Mouse (Mus musculus) neural tube, embryonic 13.5 days (tissue): ENCODE results near the gene Rtn4r. TPM values are rescaled to one million over a fixed set of nuclear protein-coding genes. Genes with fewer than 3 reads are reported as not detected.

ENCODE experiments used
- ATAC-seq: fragments of 200-750 bp; cut with Nextera tagmentation; 2 replicates; pipeline ENCODE4 v1.8.0; 2017; ENCODE audit warnings: low read depth, mild to moderate bottlenecking, moderate TSS enrichment, moderate library complexity
- H3K27ac ChIP-seq: fragments of 300-500 bp; sonication (generic); replicated peaks from 2 replicates; pipeline ENCODE4 v1.5.1; 2015; ENCODE audit warnings: moderate library complexity, mild to moderate bottlenecking, inconsistent platforms
- H3K27me3 ChIP-seq: fragments of 300-500 bp; sonication (generic); 2 replicates; pipeline ENCODE4 v1.6.1; 2015; ENCODE audit warnings: mild to moderate bottlenecking, inconsistent platforms
- H3K36me3 ChIP-seq: fragments of 300-500 bp; sonication (generic); 2 replicates; pipeline ENCODE4 v1.6.1; 2015; ENCODE audit warnings: mild to moderate bottlenecking, inconsistent platforms
- H3K4me1 ChIP-seq: fragments of 300-500 bp; sonication (generic); replicated peaks from 2 replicates; pipeline ENCODE4 v1.6.1; 2015; ENCODE audit warnings: inconsistent platforms
- H3K4me2 ChIP-seq: fragments of 300-500 bp; sonication (generic); 2 replicates; pipeline ENCODE4 v1.6.1; 2015; ENCODE audit warnings: inconsistent platforms, mild to moderate bottlenecking, moderate library complexity
- H3K4me3 ChIP-seq: fragments of 300-500 bp; sonication (generic); 2 replicates; pipeline ENCODE4 v1.5.1; 2015; ENCODE audit warnings: mild to moderate bottlenecking, inconsistent platforms
- H3K9ac ChIP-seq: fragments of 300-500 bp; sonication (generic); 2 replicates; pipeline ENCODE4 v1.6.1; 2015; ENCODE audit warnings: moderate library complexity, mild to moderate bottlenecking, inconsistent platforms
- H3K9me3 ChIP-seq: fragments of 300-500 bp; sonication (generic); 2 replicates; pipeline ENCODE4 v1.6.1; 2016; ENCODE audit warnings: inconsistent platforms
- WGBS: fragments of 180-500 bp; shearing (Covaris S2); methylation state at CpG from one replicate; pipeline ENCODE4 v1.1.7; 2015; 5-methylcytosine and 5-hydroxymethylcytosine counted together
- polyA plus RNA-seq: library from polyadenylated mRNA; unstranded; fragments of >200 nt; fragmentation: Nextera tagmentation; extraction: Ambion mirVana; gene quantifications from 2 replicates; pipeline ENCODE4 v1.2.1, GENCODE M21; 2015

Gene Rtn4r
- polyA plus RNA-seq: 19.6 and 23.9 TPM in 2 replicates

- H3K9ac ChIP-seq: peak within 1 kb of the TSS; percentile 94
- ATAC-seq: peak; percentile 85
- peak within 1 kb of the TSS; percentile 81 for H3K4me2 ChIP-seq
- no peaks in the 10 kb centered on the region for H3K9me3 ChIP-seq
- WGBS: 1% methylated on average over 82 of the region's 96 CpGs
- peaks cover 42% of the 10 kb centered on the region for H3K4me1 ChIP-seq
- H3K36me3 ChIP-seq: no peaks in the 10 kb centered on the region
- H3K4me3 ChIP-seq: peak within 1 kb of the TSS; percentile 77
- H3K27ac ChIP-seq: peak within 1 kb of the TSS; percentile 89
- H3K27me3 ChIP-seq: peaks cover 36% of the 10 kb centered on the region
These were observed at the start of gene Rtn4r for GRCm38 (mm10) chr16:18127241-18127861. Gene Rtn4r, plus strand, starts transcription at chr16:18127642.

GRCm38 (mm10) chr16:18078314-18079015 lies 49.0 kb upstream of the Rtn4r start:
- Histone ChIP-seq H3K36me3 (no peaks in the 10 kb centered on the region; the same call in 1 of the 2 replicates), H3K27me3 (no peaks in the 10 kb centered on the region), H3K9me3 (no peaks in the 10 kb centered on the region), H3K4me2 (no peak overlapping the region), H3K27ac (no peak overlapping the region), H3K4me1 (no peaks in the 10 kb centered on the region), H3K4me3 (no peak overlapping the region), H3K9ac (no peak overlapping the region)
- ATAC-seq: no peak
- 83% methylated on average over 5 of the region's 5 CpGs for WGBS

- ATAC-seq: no peak
- WGBS: 93% methylated on average over 2 of the region's 2 CpGs
These were observed 48.1 kb upstream of the Rtn4r start for GRCm38 (mm10) chr16:18079300-18079699.

GRCm38 (mm10) chr16:18080171-18080570 lies 47.3 kb upstream of the Rtn4r start:
- H3K4me1 ChIP-seq: no peaks in the 10 kb centered on the region
- no peak for ATAC-seq
- no peaks in the 10 kb centered on the region for H3K9me3 ChIP-seq
- H3K36me3 ChIP-seq: no peaks in the 10 kb centered on the region
- H3K27ac ChIP-seq: no peak overlapping the region
- no peak overlapping the region for H3K9ac ChIP-seq
- 88% methylated on average over 7 of the region's 7 CpGs for WGBS
- H3K4me3 ChIP-seq: no peak overlapping the region
- H3K27me3 ChIP-seq: no peaks in the 10 kb centered on the region
- no peak overlapping the region for H3K4me2 ChIP-seq

More at GRCm38 (mm10) chr16:18079300-18079699, 48.1 kb upstream of the Rtn4r start:
- no peak overlapping the region for H3K9ac ChIP-seq
- H3K9me3 ChIP-seq: no peaks in the 10 kb centered on the region
- no peak overlapping the region for H3K4me2 ChIP-seq
- no peak overlapping the region for H3K27ac ChIP-seq
- no peaks in the 10 kb centered on the region for H3K4me1 ChIP-seq
- no peak overlapping the region for H3K4me3 ChIP-seq
- H3K27me3 ChIP-seq: no peaks in the 10 kb centered on the region
- H3K36me3 ChIP-seq: no peaks in the 10 kb centered on the region

- H3K27ac ChIP-seq: no peak overlapping the region
- H3K27me3 ChIP-seq: no peaks in the 10 kb centered on the region
- no peaks in the 10 kb centered on the region for H3K4me1 ChIP-seq
- H3K36me3 ChIP-seq: no peaks in the 10 kb centered on the region
- no peak overlapping the region for H3K4me2 ChIP-seq
- ATAC-seq: no peak
- 81% methylated on average over 10 of the region's 10 CpGs for WGBS
- H3K9me3 ChIP-seq: no peaks in the 10 kb centered on the region
- no peak overlapping the region for H3K9ac ChIP-seq
- no peak overlapping the region for H3K4me3 ChIP-seq
These were observed 46.2 kb upstream of the Rtn4r start for GRCm38 (mm10) chr16:18081149-18081827.

GRCm38 (mm10) chr16:18082291-18082690 lies 45.2 kb upstream of the Rtn4r start:
- Histone ChIP-seq H3K27ac (no peak overlapping the region), H3K27me3 (peaks cover 3% of the 10 kb centered on the region), H3K4me1 (no peaks in the 10 kb centered on the region), H3K9ac (no peak overlapping the region), H3K9me3 (no peaks in the 10 kb centered on the region), H3K4me2 (no peak overlapping the region), H3K4me3 (no peak overlapping the region), H3K36me3 (no peaks in the 10 kb centered on the region)
- WGBS: 90% methylated on average over 1 of the region's 1 CpGs
- ATAC-seq: no peak

GRCm38 (mm10) chr16:18083231-18083951 lies 44.1 kb upstream of the Rtn4r start:
- no peak for ATAC-seq
- WGBS: 84% methylated on average over 18 of the region's 18 CpGs

GRCm38 (mm10) chr16:18084262-18084661 lies 43.2 kb upstream of the Rtn4r start:
- Histone ChIP-seq H3K9me3 (no peaks in the 10 kb centered on the region), H3K9ac (no peak overlapping the region), H3K4me2 (no peak overlapping the region), H3K27me3 (peaks cover 15% of the 10 kb centered on the region), H3K27ac (no peak overlapping the region), H3K4me1 (peaks cover 10% of the 10 kb centered on the region), H3K4me3 (no peak overlapping the region), H3K36me3 (no peaks in the 10 kb centered on the region)
- no peak for ATAC-seq
- WGBS: 91% methylated on average over 7 of the region's 7 CpGs

More at GRCm38 (mm10) chr16:18083231-18083951, 44.1 kb upstream of the Rtn4r start:
- Histone ChIP-seq H3K9ac (no peak overlapping the region), H3K4me3 (no peak overlapping the region), H3K27ac (no peak overlapping the region), H3K9me3 (no peaks in the 10 kb centered on the region), H3K36me3 (no peaks in the 10 kb centered on the region), H3K4me2 (no peak overlapping the region), H3K27me3 (peaks cover 14% of the 10 kb centered on the region), H3K4me1 (peaks cover 4% of the 10 kb centered on the region)

GRCm38 (mm10) chr16:18087101-18087500 lies 40.3 kb upstream of the Rtn4r start:
- ATAC-seq: no peak
- Histone ChIP-seq H3K27ac (no peak overlapping the region), H3K9ac (no peak overlapping the region), H3K27me3 (peaks cover 15% of the 10 kb centered on the region), H3K4me1 (peaks cover 15% of the 10 kb centered on the region), H3K4me3 (no peak overlapping the region), H3K4me2 (no peak overlapping the region), H3K9me3 (no peaks in the 10 kb centered on the region), H3K36me3 (no peaks in the 10 kb centered on the region)
- 88% methylated on average over 5 of the region's 5 CpGs for WGBS

GRCm38 (mm10) chr16:18096348-18096747 lies 31.1 kb upstream of the Rtn4r start:
- Histone ChIP-seq H3K27ac (no peak overlapping the region), H3K9ac (no peak overlapping the region), H3K4me3 (no peak overlapping the region), H3K36me3 (no peaks in the 10 kb centered on the region), H3K4me2 (no peak overlapping the region), H3K27me3 (no peaks in the 10 kb centered on the region), H3K4me1 (no peaks in the 10 kb centered on the region), H3K9me3 (no peaks in the 10 kb centered on the region)
- WGBS: 59% methylated on average over 5 of the region's 5 CpGs
- ATAC-seq: no peak

- Histone ChIP-seq H3K4me3 (no peak overlapping the region), H3K36me3 (no peaks in the 10 kb centered on the region), H3K27ac (no peak overlapping the region), H3K9ac (no peak overlapping the region), H3K9me3 (no peaks in the 10 kb centered on the region), H3K4me2 (no peak overlapping the region), H3K4me1 (no peaks in the 10 kb centered on the region), H3K27me3 (no peaks in the 10 kb centered on the region)
- no peak for ATAC-seq
- WGBS: 75% methylated on average over 4 of the region's 4 CpGs
These were observed 24.6 kb upstream of the Rtn4r start for GRCm38 (mm10) chr16:18102816-18103215.

- ATAC-seq: no peak
- Histone ChIP-seq H3K27me3 (no peaks in the 10 kb centered on the region), H3K27ac (no peak overlapping the region), H3K4me2 (no peak overlapping the region), H3K9me3 (no peaks in the 10 kb centered on the region), H3K4me3 (no peak overlapping the region), H3K4me1 (no peaks in the 10 kb centered on the region), H3K9ac (no peak overlapping the region), H3K36me3 (no peaks in the 10 kb centered on the region)
- 82% methylated on average over 1 of the region's 1 CpGs for WGBS
These were observed 24.1 kb upstream of the Rtn4r start for GRCm38 (mm10) chr16:18103366-18103765.
